Mouse (Mus musculus) spleen, adult 18-20 months (tissue): ENCODE measurements around the gene Mterf1b.
"Not testable (repeated sequence)": the region's sequence is repeated elsewhere in the genome, so short reads cannot be mapped to it uniquely, and the experiment has no call there.

ENCODE experiments used
- DNase-seq, 2 experiments: peaks; one replicate each; pipeline ENCODE4 v3.0.0; 2022; ENCODE audit warnings: mixed read lengths in 2 of 2

The Mterf1b gene

GRCm38 (mm10) chr5:4191671-4192480 is at the start of gene Mterf1b:
TSS of gene Mterf1b (plus strand) at chr5:4192367.
- not testable (repeated sequence) for DNase-seq

- DNase-seq, result not testable (repeated sequence)
Observed at GRCm38 (mm10) chr5:4159418-4160071, 32.6 kb upstream of the Mterf1b start.

- no peak for DNase-seq
Observed at GRCm38 (mm10) chr5:4161554-4161953, 30.6 kb upstream of the Mterf1b start.

- no peak for DNase-seq
Observed at GRCm38 (mm10) chr5:4162461-4162860, 29.7 kb upstream of the Mterf1b start.

- DNase-seq, result not testable (repeated sequence)
Observed at GRCm38 (mm10) chr5:4167813-4168529, 24.2 kb upstream of the Mterf1b start.

- not testable (repeated sequence) for DNase-seq
Observed at GRCm38 (mm10) chr5:4168530-4168926, 23.6 kb upstream of the Mterf1b start.

- DNase-seq, result not testable (repeated sequence)
Observed at GRCm38 (mm10) chr5:4176421-4176820, 15.7 kb upstream of the Mterf1b start.

GRCm38 (mm10) chr5:4179364-4179763 is 12.8 kb upstream of the Mterf1b start:
- no peak for DNase-seq

GRCm38 (mm10) chr5:4186815-4187214 is 5.4 kb upstream of the Mterf1b start:
- no peak for DNase-seq

GRCm38 (mm10) chr5:4192481-4193246 is 497 bp downstream of the Mterf1b start:
- not testable (repeated sequence) for DNase-seq

GRCm38 (mm10) chr5:4193247-4193628 is 1.1 kb downstream of the Mterf1b start:
- DNase-seq, result no peak

GRCm38 (mm10) chr5:4194166-4194565 is 2.0 kb downstream of the Mterf1b start:
- no peak for DNase-seq

GRCm38 (mm10) chr5:4195086-4195485 is 2.9 kb downstream of the Mterf1b start:
- no peak for DNase-seq

GRCm38 (mm10) chr5:4201368-4201767 is 9.2 kb downstream of the Mterf1b start:
- no peak for DNase-seq

GRCm38 (mm10) chr5:4202276-4202810 is 10.2 kb downstream of the Mterf1b start:
- not testable (repeated sequence) for DNase-seq

GRCm38 (mm10) chr5:4210082-4210481 is 17.9 kb downstream of the Mterf1b start:
- DNase-seq, result not testable (repeated sequence)

- DNase-seq, result no peak
Observed at GRCm38 (mm10) chr5:4221309-4221708, 29.1 kb downstream of the Mterf1b start.

GRCm38 (mm10) chr5:4221981-4222623 is 29.9 kb downstream of the Mterf1b start:
- DNase-seq, result no peak

- no peak for DNase-seq
Observed at GRCm38 (mm10) chr5:4232163-4232562, 40.0 kb downstream of the Mterf1b start.

- no peak for DNase-seq
Observed at GRCm38 (mm10) chr5:4234505-4234904, 42.3 kb downstream of the Mterf1b start.

- DNase-seq, result no peak
Observed at GRCm38 (mm10) chr5:4240120-4240519, 48.0 kb downstream of the Mterf1b start.

- DNase-seq, result no peak
Observed at GRCm38 (mm10) chr5:4245004-4245403, 52.8 kb downstream of the Mterf1b start.
